Mouse (Mus musculus) naive thymus-derived CD4-positive, alpha-beta T cell, adult 2 months (primary cell): ENCODE data around the gene Cox10.
A peak's percentile ranks its signal among the peaks of the same experiment; 100 is the strongest.

Experiments
- DNase-seq: peaks from one replicate; pipeline ENCODE4 v3.0.0-alpha.2; 2011; ENCODE audit warnings: low read depth

The Cox10 gene

GRCm38 (mm10) chr11:64000200-64000794 is 79.0 kb downstream of the Cox10 start:
- DNase-seq = no peak

- no peak for DNase-seq
Measured at GRCm38 (mm10) chr11:63999431-63999830, 79.8 kb downstream of the Cox10 start.

GRCm38 (mm10) chr11:63991958-63992357 is 87.3 kb downstream of the Cox10 start:
- DNase-seq = peak; percentile 83

GRCm38 (mm10) chr11:63990759-63991158 is 88.5 kb downstream of the Cox10 start:
- DNase-seq = peak; percentile 59

GRCm38 (mm10) chr11:63990311-63990710 is 89.0 kb downstream of the Cox10 start:
- peak; percentile 66 for DNase-seq

- peak; percentile 84 for DNase-seq
Measured at GRCm38 (mm10) chr11:63988991-63989860, 90.0 kb downstream of the Cox10 start.

- DNase-seq = no peak
Measured at GRCm38 (mm10) chr11:63988031-63988665, 91.1 kb downstream of the Cox10 start.

- DNase-seq = no peak
Measured at GRCm38 (mm10) chr11:63986710-63987109, 92.6 kb downstream of the Cox10 start.

- peak; percentile 69 for DNase-seq
Measured at GRCm38 (mm10) chr11:63985481-63985880, 93.8 kb downstream of the Cox10 start.

GRCm38 (mm10) chr11:63984622-63985168 is 94.6 kb downstream of the Cox10 start:
- DNase-seq = peak; percentile 85

GRCm38 (mm10) chr11:63977741-63978140 is 101.5 kb downstream of the Cox10 start:
- DNase-seq = no peak

GRCm38 (mm10) chr11:63976775-63977174 is 102.5 kb downstream of the Cox10 start:
- no peak for DNase-seq

- peak; percentile 73 for DNase-seq
Measured at GRCm38 (mm10) chr11:63975260-63975899, 103.9 kb downstream of the Cox10 start.

- peak; percentile 42 for DNase-seq
Measured at GRCm38 (mm10) chr11:63973973-63974372, 105.3 kb downstream of the Cox10 start.

GRCm38 (mm10) chr11:63971462-63971861 is 107.8 kb downstream of the Cox10 start:
- DNase-seq = no peak

- DNase-seq = no peak
Measured at GRCm38 (mm10) chr11:63970818-63971217, 108.5 kb downstream of the Cox10 start.

- DNase-seq = no peak
Measured at GRCm38 (mm10) chr11:63969205-63969910, 109.9 kb downstream of the Cox10 start.

GRCm38 (mm10) chr11:63968388-63969035 is 110.8 kb downstream of the Cox10 start:
- no peak for DNase-seq

- DNase-seq = no peak
Measured at GRCm38 (mm10) chr11:63967641-63968387, 111.5 kb downstream of the Cox10 start.

- no peak for DNase-seq
Measured at GRCm38 (mm10) chr11:63965437-63965836, 113.8 kb downstream of the Cox10 start.
